Mouse (Mus musculus): Measurements from ENCODE around the gene Gm8439.
A peak's percentile ranks its signal among the peaks of the same experiment; 100 is the strongest.
"Not testable (repeated sequence)": the region's sequence is repeated elsewhere in the genome, so short reads cannot be mapped to it uniquely, and the experiment has no call there.

Gene Gm8439

GRCm38 (mm10) chr4:120588445-120588844 lies at the start of gene Gm8439:
Gene Gm8439 (plus strand): TSS chr4:120588745.
- no peak for DNase-seq (ENCODE audit: low spot score in 2 of 2)

- DNase-seq (ENCODE audit: low spot score in 2 of 2): no peak
Observed at GRCm38 (mm10) chr4:120544896-120545295, 43.6 kb upstream of the Gm8439 start.

GRCm38 (mm10) chr4:120556592-120556991 lies 32.0 kb upstream of the Gm8439 start:
- no peak for DNase-seq (ENCODE audit: low spot score in 2 of 2)

GRCm38 (mm10) chr4:120565726-120566125 lies 22.8 kb upstream of the Gm8439 start:
- DNase-seq (ENCODE audit: low spot score in 2 of 2): no peak

- no peak for DNase-seq (ENCODE audit: low spot score in 2 of 2)
Observed at GRCm38 (mm10) chr4:120568005-120568404, 20.5 kb upstream of the Gm8439 start.

GRCm38 (mm10) chr4:120569025-120569424 lies 19.5 kb upstream of the Gm8439 start:
- no peak for DNase-seq (ENCODE audit: low spot score in 2 of 2)

- DNase-seq (ENCODE audit: low spot score in 2 of 2): peak; percentile 90 to 91
Observed at GRCm38 (mm10) chr4:120569486-120570437, 18.8 kb upstream of the Gm8439 start, which contains the start of gene Ctps. Gene Ctps (minus strand): TSS chr4:120570276.

GRCm38 (mm10) chr4:120570438-120571069 lies 18.0 kb upstream of the Gm8439 start:
- no peak for DNase-seq (ENCODE audit: low spot score in 2 of 2)

- DNase-seq (ENCODE audit: low spot score in 2 of 2): no peak
Observed at GRCm38 (mm10) chr4:120571070-120571464, 17.5 kb upstream of the Gm8439 start.

- no peak for DNase-seq (ENCODE audit: low spot score in 2 of 2)
Observed at GRCm38 (mm10) chr4:120571691-120572090, 16.9 kb upstream of the Gm8439 start.

GRCm38 (mm10) chr4:120580894-120581293 lies 7.7 kb upstream of the Gm8439 start:
- DNase-seq (ENCODE audit: low spot score in 2 of 2): no peak

GRCm38 (mm10) chr4:120581711-120582110 lies 6.8 kb upstream of the Gm8439 start:
- no peak for DNase-seq (ENCODE audit: low spot score in 2 of 2)

GRCm38 (mm10) chr4:120586986-120587385 lies 1.6 kb upstream of the Gm8439 start:
- DNase-seq (ENCODE audit: low spot score in 2 of 2): no peak

GRCm38 (mm10) chr4:120589070-120589469 lies 525 bp downstream of the Gm8439 start:
- DNase-seq (ENCODE audit: low spot score in 2 of 2): no peak

- peak; percentile 49 to 62 for DNase-seq (ENCODE audit: low spot score in 2 of 2)
Observed at GRCm38 (mm10) chr4:120589815-120590422, 1.4 kb downstream of the Gm8439 start.

- DNase-seq (ENCODE audit: low spot score in 2 of 2): no peak
Observed at GRCm38 (mm10) chr4:120590973-120591372, 2.4 kb downstream of the Gm8439 start.

GRCm38 (mm10) chr4:120596210-120596609 lies 7.7 kb downstream of the Gm8439 start:
- DNase-seq (ENCODE audit: low spot score in 2 of 2): not testable (repeated sequence)

- DNase-seq (ENCODE audit: low spot score in 2 of 2): no peak
Observed at GRCm38 (mm10) chr4:120598922-120599321, 10.4 kb downstream of the Gm8439 start.

- DNase-seq (ENCODE audit: low spot score in 2 of 2): no peak
Observed at GRCm38 (mm10) chr4:120601774-120602173, 13.2 kb downstream of the Gm8439 start.

- DNase-seq (ENCODE audit: low spot score in 2 of 2): no peak
Observed at GRCm38 (mm10) chr4:120602669-120603068, 14.1 kb downstream of the Gm8439 start.

GRCm38 (mm10) chr4:120606941-120607340 lies 18.4 kb downstream of the Gm8439 start:
- DNase-seq (ENCODE audit: low spot score in 2 of 2): no peak

- DNase-seq (ENCODE audit: low spot score in 2 of 2): no peak
Observed at GRCm38 (mm10) chr4:120611005-120611404, 22.5 kb downstream of the Gm8439 start.
